Mouse (Mus musculus) heart, postnatal 0 days (tissue): ENCODE data around the gene Bcl3. TPM values are rescaled to one million over a fixed set of nuclear protein-coding genes. Genes with fewer than 3 reads are reported as not detected.

Experiments
- ATAC-seq: fragments of 200-750 bp; cut with Nextera tagmentation; 2 replicates; pipeline ENCODE4 v1.8.0; 2017; ENCODE audit warnings: low read depth, moderate number of reproducible peaks, moderate library complexity; ENCODE audit not compliant: insufficient read depth
- DNase-seq: peaks from one replicate; pipeline ENCODE4 v3.0.0-alpha.2; 2016; ENCODE audit warnings: low spot score
- H3K27ac ChIP-seq: fragments of 300-500 bp; sonication (generic); 2 replicates; pipeline ENCODE4 v1.5.1; 2014; ENCODE audit warnings: low read depth, mild to moderate bottlenecking
- H3K27me3 ChIP-seq: fragments of 300-500 bp; sonication (generic); 2 replicates; pipeline ENCODE4 v1.6.1; 2014; ENCODE audit warnings: low read length, mixed read lengths; ENCODE audit not compliant: control insufficient read depth, insufficient read depth
- H3K36me3 ChIP-seq: fragments of 300-500 bp; sonication (generic); replicated peaks from 2 replicates; pipeline ENCODE4 v1.6.1; 2014; ENCODE audit warnings: low read length, mixed read lengths; ENCODE audit not compliant: control insufficient read depth, insufficient read depth
- H3K4me1 ChIP-seq: fragments of 300-500 bp; sonication (generic); 2 replicates; pipeline ENCODE4 v1.6.1; 2014; ENCODE audit warnings: antibody characterized with exemption; ENCODE audit not compliant: control insufficient read depth, insufficient read depth
- H3K4me2 ChIP-seq: fragments of 300-500 bp; sonication (generic); 2 replicates; pipeline ENCODE4 v1.6.1; 2014; ENCODE audit warnings: low read depth, mild to moderate bottlenecking, low read length, moderate library complexity
- H3K4me3 ChIP-seq: fragments of 300-500 bp; sonication (generic); 2 replicates; pipeline ENCODE4 v1.5.1; 2014; ENCODE audit warnings: low read depth, low read length
- H3K9ac ChIP-seq: fragments of 300-500 bp; sonication (generic); replicated peaks from 2 replicates; pipeline ENCODE4 v1.6.1; 2014; ENCODE audit warnings: low read depth, low read length, mixed read lengths
- H3K9me3 ChIP-seq: fragments of 300-500 bp; sonication (generic); replicated peaks from 2 replicates; pipeline ENCODE4 v1.6.1; 2016; ENCODE audit warnings: low read length; ENCODE audit not compliant: control insufficient read depth
- CTCF ChIP-seq: IDR thresholded peaks from 2 replicates; pipeline ENCODE4 v1.5.1; 2016; ENCODE audit warnings: antibody characterized with exemption, control low read depth, low read depth
- EP300 ChIP-seq: IDR thresholded peaks from 2 replicates; pipeline ENCODE4 v1.6.1; 2016; ENCODE audit warnings: antibody characterized with exemption, low read depth
- WGBS: fragments of 180-500 bp; shearing (Covaris S2); extraction: QIAGEN DNeasy Blood & Tissue Kit; methylation state at CpG from one replicate; pipeline ENCODE4 v1.1.7; 2014; 5-methylcytosine and 5-hydroxymethylcytosine counted together
- polyA plus RNA-seq: library from polyadenylated mRNA; unstranded; fragments of >200 nt; fragmentation: Nextera tagmentation; extraction: Ambion mirVana; gene quantifications from 2 replicates; pipeline ENCODE4 v1.2.1, GENCODE M21; 2015
- total RNA-seq: library from RNA; depleted of rRNA; stranded (reverse); fragments of >200 nt; gene quantifications from 2 replicates; pipeline ENCODE4 v1.2.3, GENCODE M21; 2014; ENCODE audit warnings: low replicate concordance

The Bcl3 gene
- total and polyA plus RNA-seq, 2 experiments from 2014 or later = 1.6 to 6.7 TPM

- DNase-seq = no peak
- H3K27ac ChIP-seq = no peak overlapping the region
- H3K27me3 ChIP-seq = peaks cover 19% of the 10 kb centered on the region
- H3K4me3 ChIP-seq = no peak overlapping the region
- no peaks in the 10 kb centered on the region for H3K36me3 ChIP-seq
- no peak overlapping the region for H3K4me2 ChIP-seq
- H3K9me3 ChIP-seq = no peaks in the 10 kb centered on the region
- H3K9ac ChIP-seq = no peak overlapping the region
- 78% methylated on average over 21 of the region's 21 CpGs for WGBS
- no peak for ATAC-seq
- TF ChIP-seq CTCF (no peak), EP300 (no peak)
- no peaks in the 10 kb centered on the region for H3K4me1 ChIP-seq
These were observed 19.3 kb upstream of the Bcl3 start for GRCm38 (mm10) chr7:19841686-19842413.

GRCm38 (mm10) chr7:19840936-19841335 lies 18.4 kb upstream of the Bcl3 start:
- H3K36me3 ChIP-seq = no peaks in the 10 kb centered on the region
- peaks cover 19% of the 10 kb centered on the region for H3K27me3 ChIP-seq
- no peaks in the 10 kb centered on the region for H3K9me3 ChIP-seq
- DNase-seq = no peak
- ATAC-seq = no peak
- no peak overlapping the region for H3K4me2 ChIP-seq
- TF ChIP-seq CTCF (no peak), EP300 (no peak)
- H3K27ac ChIP-seq = no peak overlapping the region
- no peak overlapping the region for H3K9ac ChIP-seq
- H3K4me1 ChIP-seq = no peaks in the 10 kb centered on the region
- H3K4me3 ChIP-seq = no peak overlapping the region
- 81% methylated on average over 3 of the region's 3 CpGs for WGBS

GRCm38 (mm10) chr7:19840371-19840770 lies 17.8 kb upstream of the Bcl3 start:
- H3K9ac ChIP-seq = no peak overlapping the region
- H3K4me3 ChIP-seq = no peak overlapping the region
- ATAC-seq (no peak), DNase-seq (no peak)
- TF ChIP-seq EP300 = no peak
- TF ChIP-seq CTCF = no peak
- H3K27ac ChIP-seq = no peak overlapping the region
- peaks cover 19% of the 10 kb centered on the region for H3K27me3 ChIP-seq
- no peak overlapping the region for H3K4me2 ChIP-seq
- 69% methylated on average over 4 of the region's 4 CpGs for WGBS
- no peaks in the 10 kb centered on the region for H3K9me3 ChIP-seq
- no peaks in the 10 kb centered on the region for H3K36me3 ChIP-seq
- H3K4me1 ChIP-seq = no peaks in the 10 kb centered on the region

- 52% methylated on average over 3 of the region's 3 CpGs for WGBS
- Histone ChIP-seq H3K4me2 (no peak overlapping the region), H3K4me3 (no peak overlapping the region), H3K27ac (no peak overlapping the region), H3K9ac (no peak overlapping the region), H3K4me1 (no peaks in the 10 kb centered on the region), H3K36me3 (no peaks in the 10 kb centered on the region), H3K9me3 (no peaks in the 10 kb centered on the region), H3K27me3 (no peaks in the 10 kb centered on the region)
- TF ChIP-seq EP300 = no peak
- ATAC-seq (no peak), DNase-seq (no peak)
These were observed 14.3 kb upstream of the Bcl3 start for GRCm38 (mm10) chr7:19836843-19837242.

GRCm38 (mm10) chr7:19834055-19834454 lies 11.5 kb upstream of the Bcl3 start:
- Histone ChIP-seq H3K27me3 (no peaks in the 10 kb centered on the region), H3K9ac (no peak overlapping the region), H3K36me3 (no peaks in the 10 kb centered on the region), H3K27ac (no peak overlapping the region), H3K9me3 (no peaks in the 10 kb centered on the region), H3K4me3 (no peak overlapping the region), H3K4me2 (no peak overlapping the region), H3K4me1 (peaks cover 12% of the 10 kb centered on the region)
- ATAC-seq (no peak), DNase-seq (no peak)
- TF ChIP-seq EP300 = no peak
- TF ChIP-seq CTCF = no peak
- WGBS = 63% methylated on average over 3 of the region's 3 CpGs

GRCm38 (mm10) chr7:19831837-19832236 lies 9.3 kb upstream of the Bcl3 start:
- peaks cover 12% of the 10 kb centered on the region for H3K4me1 ChIP-seq
- no peaks in the 10 kb centered on the region for H3K36me3 ChIP-seq
- WGBS = 46% methylated on average over 9 of the region's 9 CpGs
- H3K27me3 ChIP-seq = no peaks in the 10 kb centered on the region
- DNase-seq (no peak), ATAC-seq (no peak; the same call in 1 of the 2 replicates)
- H3K27ac ChIP-seq = no peak overlapping the region
- H3K9ac ChIP-seq = no peak overlapping the region
- H3K4me3 ChIP-seq = no peak overlapping the region
- TF ChIP-seq EP300 (no peak), CTCF (no peak)
- H3K4me2 ChIP-seq = no peak overlapping the region
- H3K9me3 ChIP-seq = no peaks in the 10 kb centered on the region
